Mouse (Mus musculus) ES-E14 (cell line): ENCODE measurements at regions not wholly inside any gene's neighbourhood (a gene's known extent, or its start where the extent isn't known, plus 50 kb on each side); places are given as distances from the start of the nearest gene placed in this dataset.

Experiments used
- CHD2 ChIP-seq: IDR thresholded peaks from 2 replicates; pipeline ENCODE4 v1.6.1; 2014; ENCODE audit warnings: mild to moderate bottlenecking, low read depth, low read length, inconsistent platforms
- HCFC1 ChIP-seq: IDR thresholded peaks from 2 replicates; pipeline ENCODE4 v1.6.1; 2012; ENCODE audit warnings: low read length, inconsistent platforms, borderline replicate concordance; ENCODE audit not compliant: insufficient read depth
- MAFK ChIP-seq: IDR thresholded peaks from 2 replicates; pipeline ENCODE4 v1.6.1; 2014; ENCODE audit warnings: mild to moderate bottlenecking, low read depth, low read length, inconsistent platforms; ENCODE audit not compliant: insufficient read depth
- ZC3H11A ChIP-seq: IDR thresholded peaks from 2 replicates; pipeline ENCODE4 v1.6.1; 2012; ENCODE audit warnings: low read depth, mild to moderate bottlenecking, inconsistent platforms, low read length, borderline replicate concordance

DNA sequence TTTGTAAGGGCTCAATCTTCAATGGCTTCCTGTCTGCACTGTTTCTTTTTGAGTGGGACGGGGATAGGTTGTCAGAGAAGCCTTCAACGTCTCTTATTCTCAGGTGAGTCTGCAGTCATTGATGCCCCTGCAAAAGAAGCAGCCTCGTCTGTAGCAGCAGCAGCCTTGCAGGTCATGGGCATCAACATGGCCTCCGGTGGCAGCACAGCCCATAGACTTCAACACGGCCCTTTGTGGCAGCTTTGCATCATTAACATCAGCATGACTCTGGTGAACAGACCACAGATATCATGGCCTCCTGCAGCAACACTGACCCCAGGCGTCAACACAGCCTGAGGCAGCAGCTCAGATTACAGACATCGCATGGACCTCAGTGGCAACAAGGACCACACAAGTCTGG, 65.4 kb upstream of the Rnf24 start:
- TF ChIP-seq ZC3H11A: no peak
- TF ChIP-seq CHD2: no peak
- TF ChIP-seq MAFK: no peak
- no peak for TF ChIP-seq HCFC1
